Mouse (Mus musculus) liver, postnatal 0 days (tissue): ENCODE measurements around the gene S100a10.

Experiments
- CTCF ChIP-seq: sonication (generic); IDR thresholded peaks from 2 replicates; pipeline ENCODE4 v1.5.1; 2016; ENCODE audit warnings: antibody characterized with exemption, low read depth
- EP300 ChIP-seq: IDR thresholded peaks from 2 replicates; pipeline ENCODE4 v1.6.1; 2016; ENCODE audit warnings: antibody characterized with exemption, low read depth, mild to moderate bottlenecking

DNA sequence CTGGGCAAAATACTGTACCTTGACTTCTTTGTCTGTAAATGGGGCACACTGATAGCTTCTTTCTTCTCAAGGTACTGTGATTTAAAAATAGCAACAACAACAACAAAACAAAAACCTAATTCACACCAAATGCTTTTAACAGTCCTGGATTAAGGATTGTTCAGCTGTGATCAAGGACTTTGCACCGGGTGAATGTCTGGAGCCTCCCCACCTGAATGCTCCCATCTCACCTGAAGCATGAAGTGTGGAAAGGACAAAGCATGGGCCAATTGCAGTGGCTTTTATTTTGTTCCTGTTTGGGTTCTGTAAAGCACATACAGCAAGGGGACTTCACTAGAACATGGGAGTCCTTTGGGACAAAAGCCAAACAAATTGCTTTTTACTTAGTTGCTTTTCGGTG lies 45.3 kb downstream of the S100a10 start:
- TF ChIP-seq CTCF (no peak), EP300 (no peak)
